Mouse (Mus musculus): ENCODE results near the gene Hoxd4. TPM values are rescaled to one million over a fixed set of nuclear protein-coding genes. Genes with fewer than 3 reads are reported as not detected.

Gene Hoxd4
- polyA plus RNA-seq, 1 experiment from 2014 or later, result 0.95 TPM

GRCm38 (mm10) chr2:74710929-74711543, 693 bp upstream of the Hoxd4 start:
- peak overlapping the region; percentile 33; the same call in 1 of the 2 replicates for H3K9ac ChIP-seq (ENCODE audit: low read depth, low read length)
- H3K4me2 ChIP-seq (ENCODE audit: low read depth, low read length), result peak overlapping the region; percentile 43

GRCm38 (mm10) chr2:74713239-74714150, 1.8 kb downstream of the Hoxd4 start:
- Histone ChIP-seq H3K4me2 (ENCODE audit: low read depth, low read length) (peak overlapping the region; percentile 56), H3K4me3 (ENCODE audit: low read length) (peak overlapping the region; percentile 66), H3K9me3 (ENCODE audit: control insufficient read depth, low read length) (no peaks in the 10 kb centered on the region), H3K36me3 (ENCODE audit: control insufficient read depth, insufficient read depth, low read length) (no peaks in the 10 kb centered on the region), H3K27me3 (replicated peaks; ENCODE audit: control insufficient read depth, insufficient read depth, low read length) (peaks cover 40% of the 10 kb centered on the region), H3K4me1 (ENCODE audit: control insufficient read depth, insufficient read depth, low read length) (peaks cover 7% of the 10 kb centered on the region; the same call in 1 of the 2 replicates), H3K9ac (ENCODE audit: low read depth, low read length) (no peak overlapping the region), H3K27ac (ENCODE audit: low read length) (no peak overlapping the region)
- 20% methylated on average over 19 of the region's 19 CpGs for WGBS
- ATAC-seq, result no peak

More at GRCm38 (mm10) chr2:74710929-74711543, 693 bp upstream of the Hoxd4 start:
- 3% methylated on average over 16 of the region's 16 CpGs for WGBS
- no peaks in the 10 kb centered on the region for H3K9me3 ChIP-seq (ENCODE audit: control insufficient read depth, low read length)
- H3K4me3 ChIP-seq (ENCODE audit: low read length), result peak overlapping the region; percentile 66
- ATAC-seq, result no peak
- H3K36me3 ChIP-seq (ENCODE audit: control insufficient read depth, insufficient read depth, low read length), result no peaks in the 10 kb centered on the region
- H3K4me1 ChIP-seq (ENCODE audit: control insufficient read depth, insufficient read depth, low read length), result peaks cover 7% of the 10 kb centered on the region; the same call in 1 of the 2 replicates
- H3K27ac ChIP-seq (ENCODE audit: low read length), result no peak overlapping the region
- H3K27me3 ChIP-seq (replicated peaks; ENCODE audit: control insufficient read depth, insufficient read depth, low read length), result peaks cover 54% of the 10 kb centered on the region

- whole genome bisulfite sequencing, result 20% methylated on average over 18 of the region's 18 CpGs
- Histone ChIP-seq H3K9me3 (ENCODE audit: control insufficient read depth, low read length) (no peaks in the 10 kb centered on the region), H3K27me3 (replicated peaks; ENCODE audit: control insufficient read depth, insufficient read depth, low read length) (peaks cover 33% of the 10 kb centered on the region), H3K36me3 (ENCODE audit: control insufficient read depth, insufficient read depth, low read length) (no peaks in the 10 kb centered on the region), H3K9ac (ENCODE audit: low read depth, low read length) (no peak overlapping the region), H3K4me1 (ENCODE audit: control insufficient read depth, insufficient read depth, low read length) (peaks cover 7% of the 10 kb centered on the region; the same call in 1 of the 2 replicates), H3K4me2 (ENCODE audit: low read depth, low read length) (peak overlapping the region; percentile 56), H3K27ac (ENCODE audit: low read length) (peak overlapping the region; percentile 33; the same call in 1 of the 2 replicates), H3K4me3 (ENCODE audit: low read length) (peak overlapping the region; percentile 11; the same call in 1 of the 2 replicates)
- ATAC-seq, result no peak
These were observed 2.5 kb downstream of the Hoxd4 start for GRCm38 (mm10) chr2:74714156-74714789.

- no peaks in the 10 kb centered on the region for H3K36me3 ChIP-seq (ENCODE audit: control insufficient read depth, insufficient read depth, low read length)
- H3K4me1 ChIP-seq (ENCODE audit: control insufficient read depth, insufficient read depth, low read length), result peaks cover 7% of the 10 kb centered on the region; the same call in 1 of the 2 replicates
- H3K9ac ChIP-seq (ENCODE audit: low read depth, low read length), result no peak overlapping the region
- peak overlapping the region; percentile 33; the same call in 1 of the 2 replicates for H3K27ac ChIP-seq (ENCODE audit: low read length)
- no peaks in the 10 kb centered on the region for H3K9me3 ChIP-seq (ENCODE audit: control insufficient read depth, low read length)
- peak; percentile 60 for ATAC-seq
- peak overlapping the region; percentile 11 for H3K4me3 ChIP-seq (ENCODE audit: low read length)
- 5% methylated on average over 14 of the region's 14 CpGs for WGBS
- peak overlapping the region; percentile 56 for H3K4me2 ChIP-seq (ENCODE audit: low read depth, low read length)
- peaks cover 31% of the 10 kb centered on the region for H3K27me3 ChIP-seq (replicated peaks; ENCODE audit: control insufficient read depth, insufficient read depth, low read length)
These were observed 3.2 kb downstream of the Hoxd4 start for GRCm38 (mm10) chr2:74714881-74715280.

GRCm38 (mm10) chr2:74715504-74716241, 3.9 kb downstream of the Hoxd4 start:
- Histone ChIP-seq H3K4me2 (ENCODE audit: low read depth, low read length) (peak overlapping the region; percentile 56), H3K27ac (ENCODE audit: low read length) (no peak overlapping the region), H3K27me3 (replicated peaks; ENCODE audit: control insufficient read depth, insufficient read depth, low read length) (peaks cover 28% of the 10 kb centered on the region), H3K9ac (ENCODE audit: low read depth, low read length) (no peak overlapping the region), H3K4me1 (ENCODE audit: control insufficient read depth, insufficient read depth, low read length) (peaks cover 7% of the 10 kb centered on the region; the same call in 1 of the 2 replicates), H3K36me3 (ENCODE audit: control insufficient read depth, insufficient read depth, low read length) (no peaks in the 10 kb centered on the region), H3K4me3 (ENCODE audit: low read length) (peak overlapping the region; percentile 29), H3K9me3 (ENCODE audit: control insufficient read depth, low read length) (no peaks in the 10 kb centered on the region)
- peak; percentile 66 for ATAC-seq
- 3% methylated on average over 26 of the region's 26 CpGs for WGBS

GRCm38 (mm10) chr2:74720384-74720783, 8.7 kb downstream of the Hoxd4 start:
- H3K27ac ChIP-seq (ENCODE audit: low read length), result no peak overlapping the region
- no peaks in the 10 kb centered on the region for H3K36me3 ChIP-seq (ENCODE audit: control insufficient read depth, insufficient read depth, low read length)
- H3K4me2 ChIP-seq (ENCODE audit: low read depth, low read length), result no peak overlapping the region
- H3K4me1 ChIP-seq (ENCODE audit: control insufficient read depth, insufficient read depth, low read length), result peaks cover 14% of the 10 kb centered on the region; the same call in 1 of the 2 replicates
- H3K9me3 ChIP-seq (ENCODE audit: control insufficient read depth, low read length), result no peaks in the 10 kb centered on the region
- 26% methylated on average over 2 of the region's 2 CpGs for WGBS
- no peak overlapping the region for H3K4me3 ChIP-seq (ENCODE audit: low read length)
- no peak for ATAC-seq
- H3K27me3 ChIP-seq (replicated peaks; ENCODE audit: control insufficient read depth, insufficient read depth, low read length), result peaks cover 35% of the 10 kb centered on the region
- no peak overlapping the region for H3K9ac ChIP-seq (ENCODE audit: low read depth, low read length)

GRCm38 (mm10) chr2:74720955-74721491, 9.3 kb downstream of the Hoxd4 start:
- no peak overlapping the region for H3K4me3 ChIP-seq (ENCODE audit: low read length)
- H3K36me3 ChIP-seq (ENCODE audit: control insufficient read depth, insufficient read depth, low read length), result no peaks in the 10 kb centered on the region
- peak overlapping the region; percentile 16; the same call in 1 of the 2 replicates for H3K27ac ChIP-seq (ENCODE audit: low read length)
- H3K4me2 ChIP-seq (ENCODE audit: low read depth, low read length), result no peak overlapping the region
- H3K9me3 ChIP-seq (ENCODE audit: control insufficient read depth, low read length), result no peaks in the 10 kb centered on the region
- WGBS, result 34% methylated on average over 5 of the region's 5 CpGs
- peaks cover 11% of the 10 kb centered on the region; the same call in 1 of the 2 replicates for H3K4me1 ChIP-seq (ENCODE audit: control insufficient read depth, insufficient read depth, low read length)
- ATAC-seq, result peak; percentile 74
- H3K9ac ChIP-seq (ENCODE audit: low read depth, low read length), result no peak overlapping the region
- peaks cover 39% of the 10 kb centered on the region for H3K27me3 ChIP-seq (replicated peaks; ENCODE audit: control insufficient read depth, insufficient read depth, low read length)

GRCm38 (mm10) chr2:74721882-74722281, 10.2 kb downstream of the Hoxd4 start:
- no peaks in the 10 kb centered on the region for H3K36me3 ChIP-seq (ENCODE audit: control insufficient read depth, insufficient read depth, low read length)
- no peak overlapping the region for H3K9ac ChIP-seq (ENCODE audit: low read depth, low read length)
- H3K27me3 ChIP-seq (replicated peaks; ENCODE audit: control insufficient read depth, insufficient read depth, low read length), result peaks cover 44% of the 10 kb centered on the region
- H3K4me2 ChIP-seq (ENCODE audit: low read depth, low read length), result 0 out of 2 replicates have a peak overlapping the region, but pooled peaks have one; percentile 2
- no peak overlapping the region for H3K27ac ChIP-seq (ENCODE audit: low read length)
- 5% methylated on average over 6 of the region's 6 CpGs for WGBS
- ATAC-seq, result no peak
- peaks cover 11% of the 10 kb centered on the region; the same call in 1 of the 2 replicates for H3K4me1 ChIP-seq (ENCODE audit: control insufficient read depth, insufficient read depth, low read length)
- H3K4me3 ChIP-seq (ENCODE audit: low read length), result peak overlapping the region; percentile 3; the same call in 1 of the 2 replicates
- no peaks in the 10 kb centered on the region for H3K9me3 ChIP-seq (ENCODE audit: control insufficient read depth, low read length)
